Mouse (Mus musculus): ENCODE data around the gene Fam20a. TPM values are rescaled to one million over a fixed set of nuclear protein-coding genes. Genes with fewer than 3 reads are reported as not detected.
"Not testable (repeated sequence)": the region's sequence is repeated elsewhere in the genome, so short reads cannot be mapped to it uniquely, and the experiment has no call there.

Fam20a gene
- polyA plus RNA-seq, 1 experiment from 2014 or later, result 3.3 TPM

DNA sequence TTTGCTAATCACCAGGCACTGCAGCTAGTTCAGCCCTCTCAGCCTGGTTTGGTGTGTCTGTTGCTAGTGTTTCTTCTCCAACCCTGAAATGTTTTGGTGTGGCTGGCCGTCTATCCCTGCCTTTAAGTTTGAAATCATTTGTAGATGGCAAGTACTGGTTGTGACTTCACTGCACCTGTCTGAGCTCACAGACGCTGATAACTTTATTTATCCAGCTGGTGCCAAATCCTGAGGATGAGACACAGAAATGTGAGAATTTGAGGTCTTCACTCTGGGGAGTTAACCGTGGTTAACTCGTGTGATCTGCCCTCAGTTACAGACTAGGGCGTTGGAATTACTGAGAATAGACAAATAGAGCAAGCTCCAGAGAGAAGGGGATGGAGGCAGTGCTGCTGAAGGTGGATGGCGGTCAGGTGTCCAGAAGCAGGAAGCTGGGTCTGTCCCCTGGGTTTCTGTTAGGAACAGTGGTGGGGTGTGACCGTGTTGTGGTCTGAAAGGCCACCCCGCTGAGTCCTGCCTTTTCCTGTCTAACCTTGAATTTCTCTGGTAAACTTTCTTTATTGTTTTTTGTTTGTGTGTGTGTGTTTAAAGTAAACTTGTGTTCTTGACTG, 53.9 kb downstream of the Fam20a start:
- H3K27me3 ChIP-seq (replicated peaks; ENCODE audit: control insufficient read depth, insufficient read depth, low read length), result no peaks in the 10 kb centered on the region
- H3K9me3 ChIP-seq (ENCODE audit: control insufficient read depth, low read length), result no peaks in the 10 kb centered on the region
- no peak overlapping the region for H3K27ac ChIP-seq (ENCODE audit: low read length)
- no peak for ATAC-seq
- 84% methylated on average over 8 of the region's 8 CpGs for WGBS
- H3K4me3 ChIP-seq (ENCODE audit: low read length), result no peak overlapping the region
- peaks cover 16% of the 10 kb centered on the region for H3K36me3 ChIP-seq (ENCODE audit: control insufficient read depth, insufficient read depth, low read length)
- H3K4me2 ChIP-seq (ENCODE audit: low read depth, low read length), result no peak overlapping the region
- no peak overlapping the region for H3K9ac ChIP-seq (ENCODE audit: low read depth, low read length)
- 0 out of 2 replicates have a peak, but pooled peaks cover 5% of the 10 kb centered on the region for H3K4me1 ChIP-seq (ENCODE audit: control insufficient read depth, insufficient read depth, low read length)

DNA sequence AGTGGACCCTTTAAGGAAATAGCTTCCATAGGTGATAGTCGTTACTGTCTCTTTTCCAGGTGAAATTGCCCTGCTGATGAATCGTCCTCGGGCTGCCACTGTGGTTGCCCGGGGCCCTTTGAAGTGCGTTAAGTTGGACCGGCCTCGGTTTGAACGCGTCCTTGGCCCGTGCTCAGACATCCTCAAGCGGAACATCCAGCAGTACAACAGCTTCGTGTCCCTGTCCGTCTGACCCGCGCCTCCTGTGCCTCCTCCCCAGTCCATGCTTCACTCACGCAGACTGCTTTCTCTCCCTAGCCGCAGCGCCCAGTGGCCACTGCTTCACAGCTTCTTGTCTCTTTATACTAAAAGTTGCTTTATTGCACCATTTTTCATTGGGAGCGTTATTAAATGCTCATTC, 54.7 kb downstream of the Fam20a start:
- no peak overlapping the region for H3K27ac ChIP-seq (ENCODE audit: low read length)
- WGBS, result 93% methylated on average over 19 of the region's 19 CpGs
- no peaks in the 10 kb centered on the region for H3K9me3 ChIP-seq (ENCODE audit: control insufficient read depth, low read length)
- H3K9ac ChIP-seq (ENCODE audit: low read depth, low read length), result no peak overlapping the region
- peaks cover 20% of the 10 kb centered on the region for H3K36me3 ChIP-seq (ENCODE audit: control insufficient read depth, insufficient read depth, low read length)
- no peak overlapping the region for H3K4me3 ChIP-seq (ENCODE audit: low read length)
- no peak overlapping the region for H3K4me2 ChIP-seq (ENCODE audit: low read depth, low read length)
- H3K27me3 ChIP-seq (replicated peaks; ENCODE audit: control insufficient read depth, insufficient read depth, low read length), result no peaks in the 10 kb centered on the region
- 0 out of 2 replicates have a peak, but pooled peaks cover 5% of the 10 kb centered on the region for H3K4me1 ChIP-seq (ENCODE audit: control insufficient read depth, insufficient read depth, low read length)
- ATAC-seq, result no peak

DNA sequence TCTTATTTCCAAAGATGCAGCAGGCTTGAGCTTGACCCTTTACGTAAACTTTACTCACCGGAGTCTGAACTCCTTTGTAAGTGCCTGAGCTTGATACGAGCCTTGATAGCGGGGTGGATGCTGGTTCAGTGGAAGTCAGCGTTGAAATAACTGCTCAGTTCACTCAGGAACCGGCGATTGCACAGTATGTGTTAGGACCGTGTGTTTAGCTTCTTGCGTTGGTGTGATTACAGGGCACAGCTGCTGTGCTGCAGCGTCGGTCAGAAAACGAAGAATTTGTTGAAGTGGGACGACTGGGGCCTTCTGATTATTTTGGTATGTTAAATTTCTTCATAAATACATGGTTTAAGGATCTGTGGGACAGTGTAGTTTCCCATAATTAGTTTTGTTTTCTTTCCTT, 55.7 kb downstream of the Fam20a start:
- Histone ChIP-seq H3K4me1 (ENCODE audit: control insufficient read depth, insufficient read depth, low read length) (0 out of 2 replicates have a peak, but pooled peaks cover 4% of the 10 kb centered on the region), H3K27ac (ENCODE audit: low read length) (no peak overlapping the region), H3K9ac (ENCODE audit: low read depth, low read length) (no peak overlapping the region), H3K4me2 (ENCODE audit: low read depth, low read length) (no peak overlapping the region), H3K36me3 (ENCODE audit: control insufficient read depth, insufficient read depth, low read length) (peaks cover 22% of the 10 kb centered on the region), H3K27me3 (replicated peaks; ENCODE audit: control insufficient read depth, insufficient read depth, low read length) (no peaks in the 10 kb centered on the region), H3K9me3 (ENCODE audit: control insufficient read depth, low read length) (no peaks in the 10 kb centered on the region), H3K4me3 (ENCODE audit: low read length) (no peak overlapping the region)
- 91% methylated on average over 13 of the region's 13 CpGs for WGBS
- ATAC-seq, result no peak

DNA sequence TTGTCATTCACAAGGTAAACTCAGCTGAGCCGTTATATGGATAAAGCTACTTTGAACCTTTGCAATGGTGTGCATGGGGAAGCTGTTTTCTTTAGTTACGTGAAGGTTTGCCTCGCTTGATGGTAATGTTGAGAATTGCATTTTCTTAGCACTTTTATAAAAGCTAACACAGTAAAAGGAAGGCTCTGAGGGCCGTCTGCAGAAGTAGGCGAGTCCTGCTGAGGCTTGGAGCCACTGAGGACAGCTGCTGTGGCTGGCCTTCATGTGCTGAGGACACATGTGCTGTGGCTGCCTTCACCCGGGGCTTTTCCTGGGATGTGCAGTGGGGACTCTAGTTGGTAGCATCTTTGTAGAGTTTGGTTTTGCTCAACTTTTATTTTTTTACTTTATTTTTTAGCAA, 56.7 kb downstream of the Fam20a start:
- Histone ChIP-seq H3K4me1 (ENCODE audit: control insufficient read depth, insufficient read depth, low read length) (no peaks in the 10 kb centered on the region), H3K9ac (ENCODE audit: low read depth, low read length) (no peak overlapping the region), H3K27ac (ENCODE audit: low read length) (no peak overlapping the region), H3K4me3 (ENCODE audit: low read length) (no peak overlapping the region), H3K27me3 (replicated peaks; ENCODE audit: control insufficient read depth, insufficient read depth, low read length) (no peaks in the 10 kb centered on the region), H3K36me3 (ENCODE audit: control insufficient read depth, insufficient read depth, low read length) (peaks cover 26% of the 10 kb centered on the region), H3K9me3 (ENCODE audit: control insufficient read depth, low read length) (no peaks in the 10 kb centered on the region), H3K4me2 (ENCODE audit: low read depth, low read length) (no peak overlapping the region)
- WGBS, result 82% methylated on average over 6 of the region's 6 CpGs
- ATAC-seq, result no peak

DNA sequence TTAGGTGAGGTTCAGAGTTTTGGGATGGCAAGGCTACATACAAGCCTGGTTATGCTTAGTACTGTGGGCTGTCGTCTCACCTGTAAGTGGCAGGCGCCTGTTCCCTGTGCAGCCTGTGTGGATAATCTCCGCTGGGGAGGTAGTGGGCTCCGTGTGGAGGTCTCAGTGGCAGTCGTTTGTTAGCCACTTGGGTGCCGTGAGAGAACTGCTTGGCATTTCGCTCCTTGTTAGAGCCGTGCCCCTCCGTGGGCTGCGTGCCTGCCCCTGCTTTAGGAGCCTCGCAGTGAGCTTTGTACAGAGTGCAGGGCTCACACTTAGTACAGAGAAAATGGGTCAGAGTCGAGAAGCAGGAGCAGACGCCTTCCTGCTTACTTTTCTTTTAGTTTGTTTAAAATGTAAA, 57.8 kb downstream of the Fam20a start:
- Histone ChIP-seq H3K4me1 (ENCODE audit: control insufficient read depth, insufficient read depth, low read length) (no peaks in the 10 kb centered on the region), H3K36me3 (ENCODE audit: control insufficient read depth, insufficient read depth, low read length) (peaks cover 31% of the 10 kb centered on the region), H3K9ac (ENCODE audit: low read depth, low read length) (no peak overlapping the region), H3K27ac (ENCODE audit: low read length) (no peak overlapping the region), H3K9me3 (ENCODE audit: control insufficient read depth, low read length) (no peaks in the 10 kb centered on the region), H3K27me3 (replicated peaks; ENCODE audit: control insufficient read depth, insufficient read depth, low read length) (no peaks in the 10 kb centered on the region), H3K4me2 (ENCODE audit: low read depth, low read length) (no peak overlapping the region), H3K4me3 (ENCODE audit: low read length) (no peak overlapping the region)
- no peak for ATAC-seq
- 89% methylated on average over 13 of the region's 13 CpGs for WGBS

DNA sequence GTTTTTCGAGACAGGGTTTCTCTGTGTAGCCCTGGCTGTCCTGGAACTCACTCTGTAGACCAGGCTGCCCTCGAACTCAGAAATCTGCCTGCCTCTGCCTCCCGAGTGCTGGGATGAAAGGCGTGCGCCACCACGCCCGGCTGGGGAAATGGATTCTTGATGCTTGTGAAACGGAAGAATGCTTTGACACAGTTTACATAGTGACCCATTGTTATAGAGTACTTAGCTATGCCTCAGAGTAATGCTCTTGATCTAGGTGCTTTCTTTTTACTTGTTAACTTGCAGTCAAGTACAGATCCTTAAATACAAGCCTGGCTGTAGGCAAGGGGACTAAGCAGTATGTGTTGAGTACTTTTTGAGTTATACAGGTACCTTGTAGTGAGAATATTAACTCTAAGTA, 61.6 kb downstream of the Fam20a start:
- not testable (repeated sequence) for H3K27ac ChIP-seq (ENCODE audit: low read length); H3K4me2 ChIP-seq (ENCODE audit: low read depth, low read length); H3K9me3 ChIP-seq (ENCODE audit: control insufficient read depth, low read length); H3K27me3 ChIP-seq (replicated peaks; ENCODE audit: control insufficient read depth, insufficient read depth, low read length); H3K9ac ChIP-seq (ENCODE audit: low read depth, low read length); H3K4me1 ChIP-seq (ENCODE audit: control insufficient read depth, insufficient read depth, low read length); ATAC-seq; H3K4me3 ChIP-seq (ENCODE audit: low read length)
- peaks cover 21% of the 10 kb centered on the region for H3K36me3 ChIP-seq (ENCODE audit: control insufficient read depth, insufficient read depth, low read length)
- WGBS, result 90% methylated on average over 8 of the region's 8 CpGs

DNA sequence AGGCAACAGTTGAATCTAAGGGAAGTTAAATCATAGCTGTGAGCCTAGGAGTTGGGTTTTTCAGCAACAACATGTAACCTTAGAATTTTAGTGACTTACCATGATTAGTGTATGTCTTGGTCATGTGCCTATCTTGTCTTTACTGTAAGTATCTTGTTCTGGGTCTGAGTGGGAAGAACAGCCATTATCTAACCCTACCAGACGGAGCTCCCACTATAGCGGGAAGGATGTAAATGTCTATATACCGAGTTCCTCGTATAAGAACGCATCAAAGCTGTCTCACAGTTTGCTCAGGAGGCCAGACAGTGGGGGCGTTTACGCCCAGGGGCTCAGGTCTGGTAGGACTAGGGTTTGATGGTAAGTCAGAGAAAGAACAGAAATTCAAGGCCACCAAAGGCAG, 65.8 kb downstream of the Fam20a start:
- no peak overlapping the region for H3K9ac ChIP-seq (ENCODE audit: low read depth, low read length)
- WGBS, result 80% methylated on average over 7 of the region's 7 CpGs
- no peak overlapping the region for H3K27ac ChIP-seq (ENCODE audit: low read length)
- no peaks in the 10 kb centered on the region for H3K27me3 ChIP-seq (replicated peaks; ENCODE audit: control insufficient read depth, insufficient read depth, low read length)
- ATAC-seq, result no peak
- peaks cover 8% of the 10 kb centered on the region; the same call in 1 of the 2 replicates for H3K36me3 ChIP-seq (ENCODE audit: control insufficient read depth, insufficient read depth, low read length)
- no peaks in the 10 kb centered on the region for H3K9me3 ChIP-seq (ENCODE audit: control insufficient read depth, low read length)
- H3K4me3 ChIP-seq (ENCODE audit: low read length), result no peak overlapping the region
- H3K4me2 ChIP-seq (ENCODE audit: low read depth, low read length), result no peak overlapping the region
- H3K4me1 ChIP-seq (ENCODE audit: control insufficient read depth, insufficient read depth, low read length), result peaks cover 18% of the 10 kb centered on the region

DNA sequence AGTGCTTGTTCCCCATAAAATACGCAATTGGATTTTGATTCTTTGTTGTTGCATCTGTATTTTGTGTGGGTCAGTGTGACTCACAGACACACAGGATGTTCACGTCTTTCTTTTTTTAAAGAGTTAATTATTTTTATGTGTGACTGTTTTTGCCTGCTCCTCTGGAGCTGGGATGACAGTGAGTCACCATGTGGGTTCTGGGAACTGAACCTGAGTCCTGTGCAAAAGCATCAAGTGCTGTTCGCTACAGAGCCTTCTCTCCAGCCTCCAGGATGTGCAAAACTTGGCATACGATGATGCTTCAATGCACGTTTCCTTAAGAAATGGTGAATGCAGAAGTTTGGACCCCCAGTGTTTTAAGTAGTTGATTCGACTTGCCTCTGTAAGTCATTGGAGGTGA, 67.5 kb downstream of the Fam20a start:
- H3K4me2 ChIP-seq (ENCODE audit: low read depth, low read length), result no peak overlapping the region
- H3K36me3 ChIP-seq (ENCODE audit: control insufficient read depth, insufficient read depth, low read length), result no peaks in the 10 kb centered on the region; the same call in 1 of the 2 replicates
- WGBS, result 87% methylated on average over 6 of the region's 6 CpGs

DNA sequence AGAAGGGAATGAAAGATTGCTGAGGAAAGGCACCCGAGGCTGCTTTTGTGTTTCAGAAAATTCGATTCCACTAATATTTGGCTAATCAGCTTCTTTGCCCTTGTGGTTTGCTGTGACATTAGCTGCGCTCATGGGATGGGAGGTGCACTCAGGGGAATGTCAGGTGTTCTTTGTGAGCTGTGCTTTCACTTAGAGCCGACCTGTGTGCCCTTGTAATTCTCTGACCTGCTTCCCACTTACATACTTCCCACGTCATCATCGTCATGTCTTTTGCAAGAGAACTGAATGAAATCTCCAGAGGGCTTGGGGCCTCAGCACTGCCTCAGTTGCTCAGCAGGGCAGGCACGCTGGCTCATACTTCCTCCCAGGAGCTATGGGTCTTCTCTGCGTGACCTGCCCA, 68.9 kb downstream of the Fam20a start:
- Histone ChIP-seq H3K36me3 (ENCODE audit: control insufficient read depth, insufficient read depth, low read length) (no peaks in the 10 kb centered on the region; the same call in 1 of the 2 replicates), H3K4me2 (ENCODE audit: low read depth, low read length) (peak overlapping the region; percentile 30), H3K9me3 (ENCODE audit: control insufficient read depth, low read length) (no peaks in the 10 kb centered on the region), H3K4me1 (ENCODE audit: control insufficient read depth, insufficient read depth, low read length) (peaks cover 28% of the 10 kb centered on the region), H3K27ac (ENCODE audit: low read length) (0 out of 2 replicates have a peak overlapping the region, but pooled peaks have one; percentile 4), H3K27me3 (replicated peaks; ENCODE audit: control insufficient read depth, insufficient read depth, low read length) (no peaks in the 10 kb centered on the region), H3K9ac (ENCODE audit: low read depth, low read length) (no peak overlapping the region), H3K4me3 (ENCODE audit: low read length) (no peak overlapping the region; the same call in 1 of the 2 replicates)
- no peak for ATAC-seq
- WGBS, result 46% methylated on average over 8 of the region's 8 CpGs

More for the DNA sequence above, 67.5 kb downstream of the Fam20a start:
- ATAC-seq, result no peak
- Histone ChIP-seq H3K4me3 (ENCODE audit: low read length) (no peak overlapping the region), H3K9me3 (ENCODE audit: control insufficient read depth, low read length) (no peaks in the 10 kb centered on the region), H3K4me1 (ENCODE audit: control insufficient read depth, insufficient read depth, low read length) (peaks cover 22% of the 10 kb centered on the region), H3K9ac (ENCODE audit: low read depth, low read length) (no peak overlapping the region), H3K27ac (ENCODE audit: low read length) (no peak overlapping the region), H3K27me3 (replicated peaks; ENCODE audit: control insufficient read depth, insufficient read depth, low read length) (no peaks in the 10 kb centered on the region)

DNA sequence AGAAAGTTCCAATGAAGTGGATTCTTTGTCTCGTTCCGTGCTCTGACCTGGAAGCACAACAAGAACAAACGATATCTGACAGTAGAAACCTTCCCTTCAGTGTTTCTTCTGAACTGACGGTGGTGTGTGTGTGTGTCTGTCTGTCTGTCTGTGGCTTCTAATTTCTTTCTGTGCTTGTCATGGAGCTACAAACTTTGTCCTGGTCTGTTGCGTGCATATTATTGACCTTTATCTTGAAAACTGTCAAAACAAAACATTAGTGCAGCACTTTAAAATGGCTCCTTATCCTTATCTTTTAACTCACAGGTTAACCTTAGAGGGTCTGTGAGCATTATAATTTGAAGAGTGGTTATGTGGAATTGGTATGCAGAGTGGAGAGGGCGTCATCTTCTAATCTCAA, 69.6 kb downstream of the Fam20a start:
- Histone ChIP-seq H3K36me3 (ENCODE audit: control insufficient read depth, insufficient read depth, low read length) (no peaks in the 10 kb centered on the region; the same call in 1 of the 2 replicates), H3K4me1 (ENCODE audit: control insufficient read depth, insufficient read depth, low read length) (peaks cover 28% of the 10 kb centered on the region), H3K4me2 (ENCODE audit: low read depth, low read length) (peak overlapping the region; percentile 70), H3K27ac (ENCODE audit: low read length) (no peak overlapping the region), H3K4me3 (ENCODE audit: low read length) (peak overlapping the region; percentile 67), H3K9ac (ENCODE audit: low read depth, low read length) (peak overlapping the region; percentile 97; the same call in 1 of the 2 replicates), H3K9me3 (ENCODE audit: control insufficient read depth, low read length) (no peaks in the 10 kb centered on the region), H3K27me3 (replicated peaks; ENCODE audit: control insufficient read depth, insufficient read depth, low read length) (no peaks in the 10 kb centered on the region)
- WGBS, result 37% methylated on average over 6 of the region's 6 CpGs
- no peak for ATAC-seq
